Mouse (Mus musculus): Measurements from ENCODE around the gene Ppp4r1. TPM values are rescaled to one million over a fixed set of nuclear protein-coding genes. Genes with fewer than 3 reads are reported as not detected.
A peak's percentile ranks its signal among the peaks of the same experiment; 100 is the strongest.

Gene Ppp4r1
- total RNA-seq, 2 experiments from 2014 or later, result 32.3 to 35.1 TPM

DNA sequence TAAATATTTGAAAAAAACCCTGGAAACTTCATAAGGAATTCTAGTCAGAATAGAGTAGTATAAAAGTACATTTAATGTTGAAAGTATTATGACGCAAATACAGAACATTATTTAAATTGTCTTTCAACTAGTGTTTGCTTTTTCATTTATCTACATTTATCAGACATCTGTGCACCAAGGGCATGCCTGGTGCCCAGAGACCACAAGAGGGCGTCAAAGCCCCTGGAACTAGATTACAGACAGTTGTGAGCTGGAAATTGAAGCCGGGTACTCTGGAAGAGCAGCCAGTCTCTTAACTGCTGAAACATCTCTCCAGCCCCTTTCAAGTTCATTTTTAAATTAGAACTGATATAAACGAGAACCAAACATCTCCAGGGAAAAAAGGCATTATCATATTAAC lies 80.2 kb downstream of the Ppp4r1 start:
- Histone ChIP-seq H3K4me3 (no peak overlapping the region), H3K27ac (no peak overlapping the region)
- TF ChIP-seq CTCF (conservative IDR thresholded peaks at IDR 0.05), result peak; percentile 76
- no peak for DNase-seq (ENCODE audit: low spot score in 2 of 2)

DNA sequence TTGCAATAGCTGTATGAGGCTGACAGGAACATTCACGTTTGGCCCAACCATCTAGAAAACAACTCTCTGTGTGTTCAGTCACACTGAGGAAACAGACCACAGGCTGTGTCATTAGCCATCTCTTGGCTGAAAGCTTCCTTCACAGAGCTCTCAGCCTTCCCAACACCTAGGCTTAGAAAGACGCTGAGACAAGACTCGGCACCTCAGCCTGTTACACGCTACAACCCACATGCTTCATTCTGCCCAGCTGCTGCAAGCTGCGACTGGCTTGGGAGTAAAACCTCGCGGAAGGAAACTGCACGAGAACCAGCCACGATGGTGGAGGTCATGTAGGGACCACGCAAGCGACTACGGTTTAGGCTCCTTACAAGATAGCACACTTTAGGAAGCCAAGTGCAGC lies 81.5 kb downstream of the Ppp4r1 start:
- no peak for TF ChIP-seq CTCF (conservative IDR thresholded peaks at IDR 0.05)
- Histone ChIP-seq H3K27ac (no peak overlapping the region), H3K4me3 (no peak overlapping the region)
- DNase-seq (ENCODE audit: low spot score in 2 of 2), result no peak

DNA sequence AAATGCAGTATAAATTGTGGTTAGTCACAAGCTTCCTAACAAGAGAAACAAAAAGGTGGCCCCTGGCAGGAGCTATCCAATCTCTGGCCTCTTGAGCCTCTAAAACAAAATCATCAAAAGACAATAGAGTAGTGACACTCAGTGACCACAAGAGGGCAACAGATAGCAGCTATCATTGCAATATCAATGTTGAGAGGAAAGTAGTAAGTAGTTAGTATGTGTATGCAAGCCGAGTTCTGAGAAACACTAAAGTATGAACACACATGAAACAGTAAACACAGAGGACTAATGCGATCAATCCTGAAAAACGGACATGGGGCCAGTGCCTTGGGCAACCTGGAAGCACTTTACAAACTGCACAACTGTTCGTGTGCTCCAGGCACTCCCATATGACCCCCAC lies 82.4 kb downstream of the Ppp4r1 start:
- H3K4me3 ChIP-seq, result no peak overlapping the region
- H3K27ac ChIP-seq, result no peak overlapping the region
- peak; percentile 92 for TF ChIP-seq CTCF (conservative IDR thresholded peaks at IDR 0.05)
- DNase-seq (ENCODE audit: low spot score in 2 of 2), result peak; percentile 44 to 57

DNA sequence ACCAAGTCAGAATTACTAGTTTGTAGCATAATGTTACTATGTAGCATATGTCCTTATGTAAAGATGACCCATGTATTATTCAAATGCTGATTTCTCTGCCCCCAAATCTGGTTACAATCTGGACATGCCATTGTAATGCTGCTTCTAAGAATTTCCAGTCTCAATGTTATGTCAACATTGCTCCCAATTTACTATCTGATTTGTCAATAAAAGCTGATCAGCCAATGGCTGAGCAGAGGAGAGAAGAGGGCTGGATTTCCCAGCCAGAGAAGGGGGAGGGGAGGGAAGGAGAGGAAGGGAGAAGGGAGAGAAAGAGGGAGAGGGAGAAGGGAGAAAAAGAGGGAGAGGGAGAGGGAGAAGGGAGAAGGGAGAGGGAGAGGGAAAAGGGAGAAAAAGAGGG lies 82.9 kb downstream of the Ppp4r1 start:
- H3K4me3 ChIP-seq, result no peak overlapping the region
- H3K27ac ChIP-seq, result no peak overlapping the region
- no peak for DNase-seq (ENCODE audit: low spot score in 2 of 2)
- TF ChIP-seq CTCF (conservative IDR thresholded peaks at IDR 0.05), result no peak

DNA sequence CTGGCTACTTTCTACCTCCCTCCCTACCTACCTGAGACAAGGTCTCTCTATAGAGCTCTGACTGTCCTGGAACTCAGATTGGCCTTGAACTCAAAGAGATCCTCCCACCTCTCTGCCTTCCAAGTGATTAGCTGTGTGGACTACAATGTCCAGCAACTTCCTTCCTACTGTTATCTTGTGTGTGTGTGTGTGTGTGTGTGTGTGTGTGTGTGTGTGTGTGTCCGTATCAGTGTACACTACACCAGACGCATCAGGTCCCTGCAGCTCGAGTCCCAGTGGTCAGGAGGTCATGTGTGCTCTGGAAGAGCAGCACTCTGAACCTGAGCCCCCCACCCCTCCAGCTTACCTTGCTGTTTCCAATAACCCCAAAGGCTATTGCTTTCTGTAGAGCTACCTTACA lies 83.8 kb downstream of the Ppp4r1 start:
- no peak for DNase-seq (ENCODE audit: low spot score in 2 of 2)
- TF ChIP-seq CTCF (conservative IDR thresholded peaks at IDR 0.05), result no peak
- Histone ChIP-seq H3K4me3 (no peak overlapping the region), H3K27ac (no peak overlapping the region)

DNA sequence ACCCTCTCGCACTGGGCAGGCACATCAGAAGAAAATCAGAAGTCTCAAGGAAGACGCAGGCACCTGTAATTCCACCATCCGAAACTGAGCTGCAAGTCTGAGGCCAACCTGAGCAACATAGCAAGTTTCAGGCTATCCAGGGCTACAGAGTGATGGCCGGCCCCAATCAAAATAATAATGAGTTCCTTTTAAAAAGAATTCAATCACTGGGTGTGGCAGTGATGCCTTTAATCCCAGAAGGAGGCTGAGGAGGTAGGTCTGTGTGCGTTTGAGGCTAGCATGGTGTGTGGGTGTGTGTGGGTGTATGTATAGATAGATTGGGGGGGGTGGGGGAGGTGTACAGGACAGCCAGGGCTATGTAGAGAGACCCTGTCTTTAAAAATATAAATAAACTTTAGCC lies 85.6 kb downstream of the Ppp4r1 start:
- DNase-seq (ENCODE audit: low spot score in 2 of 2), result no peak
- Histone ChIP-seq H3K27ac (no peak overlapping the region), H3K4me3 (no peak overlapping the region)
- TF ChIP-seq CTCF (conservative IDR thresholded peaks at IDR 0.05), result no peak

DNA sequence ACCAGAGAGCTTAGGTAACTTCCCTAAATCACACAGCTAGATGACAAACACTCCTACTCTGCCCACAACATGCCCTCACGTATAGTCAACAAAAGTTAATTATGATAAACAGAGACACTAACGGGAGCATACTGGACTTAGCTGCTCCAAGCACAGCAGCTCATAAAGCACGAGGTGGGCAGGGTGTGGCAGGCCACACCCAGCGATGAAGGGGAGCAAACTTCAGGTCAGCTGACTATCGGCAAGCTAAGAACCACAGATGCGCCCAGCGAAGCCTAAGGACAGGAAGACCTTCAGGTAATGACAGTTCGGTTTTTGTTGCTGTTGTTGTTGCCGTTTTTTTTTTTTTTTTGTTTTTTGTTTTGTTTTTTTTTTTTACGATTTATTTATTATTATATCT lies 87.3 kb downstream of the Ppp4r1 start:
- H3K4me3 ChIP-seq, result no peak overlapping the region
- H3K27ac ChIP-seq, result no peak overlapping the region
- DNase-seq (ENCODE audit: low spot score in 2 of 2), result no peak
- TF ChIP-seq CTCF (conservative IDR thresholded peaks at IDR 0.05), result no peak

DNA sequence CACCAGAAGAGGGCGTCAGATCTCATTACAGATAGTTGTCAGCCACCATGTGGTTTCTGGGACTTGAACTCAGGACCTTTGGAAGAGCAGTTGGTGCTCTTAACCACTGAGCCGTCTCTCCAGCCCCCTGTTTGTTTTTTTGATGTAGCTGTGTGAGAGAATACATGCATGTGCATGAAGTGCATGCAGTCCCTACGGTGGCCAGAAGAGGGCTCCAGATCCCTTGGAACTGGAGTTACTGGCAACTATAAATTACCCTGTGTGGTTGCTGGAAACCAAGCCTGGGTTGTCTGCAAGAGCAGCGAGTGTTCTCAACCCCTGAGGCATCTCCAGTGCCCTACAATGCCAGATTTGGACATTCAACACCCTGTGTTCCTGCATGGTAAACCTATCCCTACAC lies 87.8 kb downstream of the Ppp4r1 start:
- Histone ChIP-seq H3K4me3 (no peak overlapping the region), H3K27ac (no peak overlapping the region)
- peak; percentile 83 for TF ChIP-seq CTCF (conservative IDR thresholded peaks at IDR 0.05)
- DNase-seq (ENCODE audit: low spot score in 2 of 2), result peak; percentile 29 to 59

DNA sequence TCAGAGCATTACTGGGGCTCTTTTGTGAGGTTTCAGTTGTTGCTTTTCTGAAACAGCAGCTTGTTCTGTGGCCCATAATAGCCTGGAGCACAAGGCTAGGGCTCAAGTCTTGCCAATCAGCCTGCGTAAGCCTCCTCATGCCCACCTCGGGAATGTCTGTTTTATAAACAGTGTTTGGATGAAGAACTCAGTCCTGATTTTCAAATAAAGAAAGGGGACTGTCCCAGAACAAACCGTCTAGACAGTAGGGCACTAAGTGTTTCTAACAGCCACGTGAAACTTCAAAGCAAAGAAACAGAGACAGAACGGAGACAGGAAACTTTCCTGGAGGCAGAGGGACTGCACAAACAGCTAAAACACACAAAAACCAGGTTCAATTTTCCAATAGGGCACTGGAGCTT lies 89.3 kb downstream of the Ppp4r1 start:
- Histone ChIP-seq H3K4me3 (no peak overlapping the region), H3K27ac (peak overlapping the region; percentile 52)
- no peak for DNase-seq (ENCODE audit: low spot score in 2 of 2)
- no peak for TF ChIP-seq CTCF (conservative IDR thresholded peaks at IDR 0.05)

DNA sequence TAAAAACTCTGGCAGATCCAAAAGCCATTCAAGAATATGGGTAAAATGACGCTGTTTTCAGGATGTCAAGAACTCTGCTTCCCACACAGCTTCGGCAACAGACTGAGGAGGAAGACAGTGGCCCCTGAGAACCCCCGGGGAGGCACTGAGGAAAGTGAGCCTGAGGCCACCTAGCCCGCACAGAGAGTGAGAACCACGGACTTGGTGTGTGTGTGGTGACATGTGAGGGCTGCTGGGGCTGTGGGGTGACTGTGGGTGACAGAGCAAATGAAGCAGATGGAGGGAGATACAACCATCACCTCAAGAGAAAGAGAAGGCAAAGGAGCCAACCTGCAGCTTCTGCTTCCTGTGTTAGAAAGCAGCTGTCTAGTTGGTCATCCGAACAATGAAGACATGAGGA lies 89.7 kb downstream of the Ppp4r1 start:
- no peak overlapping the region for H3K4me3 ChIP-seq
- H3K27ac ChIP-seq, result peak overlapping the region; percentile 52
- TF ChIP-seq CTCF (conservative IDR thresholded peaks at IDR 0.05), result no peak
- no peak for DNase-seq (ENCODE audit: low spot score in 2 of 2)

DNA sequence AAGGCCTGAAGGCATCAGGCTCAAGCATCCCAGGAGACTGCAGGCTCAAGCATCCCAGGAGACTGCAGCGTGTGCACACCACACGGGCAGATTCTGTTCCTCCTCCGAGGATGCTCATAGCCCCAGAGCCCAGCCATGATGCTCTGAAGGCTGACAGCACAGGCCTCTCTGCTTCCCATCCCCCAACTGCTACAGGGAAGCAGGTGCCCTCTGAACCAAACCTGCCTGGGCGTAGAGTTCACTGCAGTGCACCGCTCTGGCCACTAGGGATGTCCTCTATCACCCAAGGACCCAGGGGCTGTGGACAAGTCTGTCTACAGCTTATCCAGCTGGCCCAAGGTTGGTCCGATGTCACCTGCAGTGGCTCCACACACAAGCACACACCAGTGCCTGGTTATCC lies 90.3 kb downstream of the Ppp4r1 start:
- peak overlapping the region; percentile 52 for H3K27ac ChIP-seq
- no peak for DNase-seq (ENCODE audit: low spot score in 2 of 2)
- peak; percentile 74 for TF ChIP-seq CTCF (conservative IDR thresholded peaks at IDR 0.05)
- no peak overlapping the region for H3K4me3 ChIP-seq

DNA sequence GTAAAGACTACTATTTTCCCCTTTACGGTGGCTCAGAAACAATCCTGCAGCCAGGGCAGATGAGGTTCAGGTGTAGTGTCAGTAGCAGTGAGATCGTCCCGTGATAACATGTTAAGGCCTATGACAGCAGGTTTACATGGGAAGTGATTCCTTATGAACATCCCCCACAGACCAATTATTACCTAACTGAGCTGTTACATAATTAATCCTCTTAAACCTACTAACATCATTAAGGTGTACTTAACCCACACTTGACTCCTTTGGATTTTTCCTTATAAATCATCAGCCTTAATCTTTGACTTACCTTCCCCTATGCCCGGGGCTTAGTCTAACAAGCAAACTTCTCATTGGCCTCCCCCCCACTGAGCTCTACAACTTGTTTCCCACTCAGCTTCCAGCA lies 90.8 kb downstream of the Ppp4r1 start:
- Histone ChIP-seq H3K27ac (no peak overlapping the region), H3K4me3 (no peak overlapping the region)
- DNase-seq (ENCODE audit: low spot score in 2 of 2), result no peak
- TF ChIP-seq CTCF (conservative IDR thresholded peaks at IDR 0.05), result no peak

DNA sequence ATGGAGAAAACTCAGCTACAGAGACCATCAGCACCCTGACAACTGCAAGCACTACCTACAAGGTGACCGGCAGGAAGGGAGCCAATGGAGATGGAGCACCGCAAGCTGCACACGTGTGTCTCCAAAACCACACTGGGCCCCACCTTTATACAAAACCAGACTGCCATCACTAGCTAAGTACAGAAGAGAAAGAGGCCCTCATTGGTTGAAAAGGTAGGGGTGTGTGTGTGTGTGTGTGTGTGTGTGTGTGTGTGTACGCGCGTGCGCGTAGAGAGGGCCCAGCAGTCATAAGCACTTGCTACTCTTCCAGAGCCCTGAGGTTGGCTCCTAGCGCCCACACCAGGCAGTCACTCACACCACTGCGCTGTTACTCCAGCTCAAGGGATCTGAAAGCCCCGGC lies 91.5 kb downstream of the Ppp4r1 start:
- no peak for DNase-seq (ENCODE audit: low spot score in 2 of 2)
- H3K27ac ChIP-seq, result no peak overlapping the region
- TF ChIP-seq CTCF (conservative IDR thresholded peaks at IDR 0.05), result no peak
- no peak overlapping the region for H3K4me3 ChIP-seq

DNA sequence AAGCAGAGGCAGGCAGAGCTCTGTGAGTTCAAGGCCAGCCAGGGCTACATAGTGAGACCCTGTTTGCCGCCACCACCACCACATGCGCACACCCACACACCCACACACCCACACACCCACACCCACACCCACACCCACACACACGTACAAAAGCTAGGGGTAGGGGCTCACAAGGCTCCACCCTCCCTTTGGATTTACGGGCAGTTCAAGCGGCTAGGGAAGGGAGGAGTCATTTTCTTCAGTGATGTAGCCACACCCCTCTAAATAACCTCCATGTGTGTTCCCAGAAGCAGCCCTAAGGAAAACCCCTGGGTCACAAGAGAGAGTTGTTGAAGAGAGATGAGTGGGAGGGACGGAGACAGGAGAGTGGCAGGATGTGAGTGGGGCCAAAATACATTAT lies 94.7 kb downstream of the Ppp4r1 start:
- Histone ChIP-seq H3K4me3 (no peak overlapping the region), H3K27ac (no peak overlapping the region)
- no peak for DNase-seq (ENCODE audit: low spot score in 2 of 2)
- no peak for TF ChIP-seq CTCF (conservative IDR thresholded peaks at IDR 0.05)

DNA sequence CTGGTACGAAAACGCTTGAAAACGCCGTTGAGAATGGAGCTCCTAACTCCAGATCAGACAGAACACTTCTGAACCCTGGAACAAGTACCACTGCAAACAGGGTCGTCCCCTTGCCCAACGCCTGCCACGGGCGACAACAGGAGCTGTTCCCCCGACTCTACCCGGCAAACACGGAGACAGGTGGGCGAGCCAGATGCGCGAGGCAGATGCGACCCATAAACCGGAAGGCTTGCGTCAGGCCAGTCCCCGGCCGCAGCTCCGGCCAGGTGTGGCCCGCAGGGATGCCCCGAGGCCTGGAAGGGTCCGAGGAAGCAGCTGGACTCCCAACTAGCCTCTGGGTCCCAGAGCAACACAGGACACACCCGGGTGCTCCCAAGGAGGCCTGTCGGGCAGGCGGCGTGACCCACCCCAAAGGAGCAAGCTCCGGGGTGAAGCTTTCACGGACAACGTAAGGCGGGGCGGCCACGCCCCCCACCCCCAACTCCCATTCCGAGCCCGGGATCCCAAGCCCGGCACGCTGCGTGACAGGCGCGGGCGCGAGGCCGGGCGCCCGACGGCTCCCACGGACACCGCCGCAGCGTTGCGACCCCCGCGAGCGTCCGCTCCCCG lies 101.8 kb downstream of the Ppp4r1 start:
- TF ChIP-seq CTCF (conservative IDR thresholded peaks at IDR 0.05), result no peak
- Histone ChIP-seq H3K4me3 (peak overlapping the region; percentile 93), H3K27ac (peak overlapping the region; percentile 93)
- peak in 1 of 2 experiments; percentile 36 for DNase-seq (ENCODE audit: low spot score in 2 of 2)
